Mouse (Mus musculus) right cerebral cortex, postnatal 10 days (tissue): ENCODE results near the gene Wnt8b.
A peak's percentile ranks its signal among the peaks of the same experiment; 100 is the strongest.

Experiments
- DNase-seq, 2 experiments: peaks; one replicate each; pipeline ENCODE4 v3.0.0; 2021; ENCODE audit warnings: low spot score in 2 of 2

Gene Wnt8b

DNA sequence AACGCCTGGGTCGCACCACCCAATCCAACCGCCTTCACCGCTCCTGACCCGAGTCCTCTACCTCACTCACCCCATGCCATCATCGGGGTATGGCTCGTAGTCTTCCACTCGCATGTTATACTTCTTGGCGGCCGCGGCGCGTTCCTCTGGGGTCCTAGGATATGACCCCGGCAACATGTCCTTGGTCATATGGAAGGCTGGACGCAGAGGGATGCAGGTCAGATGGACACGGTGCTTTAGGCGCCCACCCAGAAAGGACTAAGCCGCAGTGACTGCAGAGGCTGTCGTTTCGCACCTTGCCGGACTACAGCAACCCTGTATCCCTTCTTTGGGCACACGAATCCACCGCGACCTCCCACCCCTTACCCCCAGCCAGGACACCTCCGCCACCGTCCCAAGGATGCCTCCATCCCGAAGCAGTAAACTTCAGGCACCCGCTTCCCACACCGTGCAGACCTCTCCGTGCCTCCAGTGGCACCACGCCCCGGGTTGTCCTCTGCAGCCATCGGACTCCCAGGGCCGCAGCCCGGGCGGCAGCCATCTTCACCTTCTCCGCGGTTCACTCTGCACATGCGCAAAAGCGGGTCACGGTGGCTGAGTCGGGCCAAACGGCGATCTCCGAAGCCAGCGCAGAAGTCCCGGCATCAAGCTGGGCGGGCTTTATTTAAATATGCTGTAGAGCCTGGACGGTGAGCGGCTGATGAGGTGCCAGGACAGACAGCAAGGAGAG is 61.8 kb downstream of the Wnt8b start, which contains the start of gene Ndufb8:
Gene Ndufb8, minus strand, starts transcription at position 580 of the 730 bp plus-strand sequence.
- peak; percentile 96 to 97 for DNase-seq

DNA sequence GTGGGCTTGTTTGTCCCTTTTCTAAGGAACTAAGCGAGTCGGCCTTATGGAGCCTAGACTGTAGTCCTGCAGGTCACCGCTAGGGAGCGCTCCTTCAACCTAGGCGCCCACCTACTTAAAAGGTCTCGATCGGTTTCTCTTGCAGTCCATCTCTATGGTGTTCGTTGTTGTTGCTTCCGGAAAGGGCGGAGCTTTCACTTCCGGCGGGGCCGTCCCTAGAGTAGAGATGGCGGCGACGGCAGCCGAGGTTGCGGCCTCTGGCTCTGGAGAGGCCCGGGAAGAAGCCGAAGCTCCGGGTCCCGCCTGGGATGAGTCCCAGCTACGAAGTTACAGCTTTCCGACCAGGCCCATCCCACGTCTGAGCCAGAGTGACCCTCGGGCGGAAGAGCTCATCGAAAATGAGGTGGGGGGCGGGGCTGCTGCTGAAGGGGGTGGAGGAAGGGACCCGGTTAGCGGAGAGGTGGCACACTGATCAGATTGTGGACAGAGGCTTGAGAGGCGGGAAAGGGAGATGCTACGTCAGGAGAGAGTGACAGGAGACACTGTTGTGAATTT is 69.5 kb downstream of the Wnt8b start, which contains the start of gene Hif1an:
Gene Hif1an, plus strand, starts transcription at position 199 of the 555 bp plus-strand sequence.
- peak; percentile 94 to 96 for DNase-seq
